Mouse (Mus musculus): ENCODE measurements at regions not wholly inside any gene's neighbourhood (a gene's known extent, or its start where the extent isn't known, plus 50 kb on each side); places are given as distances from the start of the nearest gene placed in this dataset.

DNA sequence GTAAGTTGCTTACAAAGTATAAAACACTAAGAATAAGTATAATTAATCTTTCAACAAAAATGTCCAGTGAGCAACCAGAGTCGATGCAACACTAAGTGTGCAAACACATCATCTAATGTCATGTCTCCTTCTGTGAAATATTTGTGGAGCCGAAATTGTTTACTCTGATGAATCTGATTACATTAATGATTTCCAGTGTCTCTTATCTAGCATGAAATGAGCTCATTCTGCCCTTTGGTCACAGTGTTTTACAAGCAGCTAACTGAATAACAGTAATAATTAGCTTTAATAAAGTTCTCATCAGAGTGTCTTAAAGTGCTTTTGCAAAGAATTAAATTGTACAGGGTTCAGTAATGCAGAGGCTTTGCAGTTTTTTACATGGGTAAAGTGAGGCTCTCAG is 929.9 kb upstream of the Adgrl2 start:
- Histone ChIP-seq H3K36me3 (ENCODE audit: control insufficient read depth, insufficient read depth, low read length, poor library complexity, severe bottlenecking) (no peaks in the 10 kb centered on the region), H3K27ac (ENCODE audit: insufficient read depth, low read length) (no peak overlapping the region), H3K9ac (ENCODE audit: low read depth, poor library complexity, severe bottlenecking) (no peak overlapping the region), H3K4me1 (ENCODE audit: control insufficient read depth, insufficient read depth, low read length) (no peaks in the 10 kb centered on the region), H3K4me3 (ENCODE audit: low read depth, low read length) (no peak overlapping the region), H3K27me3 (ENCODE audit: control insufficient read depth, insufficient read depth, low read length, poor library complexity, severe bottlenecking) (no peaks in the 10 kb centered on the region), H3K9me3 (replicated peaks; ENCODE audit: control insufficient read depth, insufficient read depth, low read length, poor library complexity, severe bottlenecking) (no peaks in the 10 kb centered on the region)
- TF ChIP-seq POLR2A (IDR thresholded peaks at IDR 0.05; ENCODE audit: insufficient read depth, low read length) (no peak), EP300 (IDR thresholded peaks at IDR 0.05; ENCODE audit: insufficient read depth, low read depth, low read length) (no peak), CTCF (IDR thresholded peaks at IDR 0.05; ENCODE audit: low read depth, low read length) (no peak)

DNA sequence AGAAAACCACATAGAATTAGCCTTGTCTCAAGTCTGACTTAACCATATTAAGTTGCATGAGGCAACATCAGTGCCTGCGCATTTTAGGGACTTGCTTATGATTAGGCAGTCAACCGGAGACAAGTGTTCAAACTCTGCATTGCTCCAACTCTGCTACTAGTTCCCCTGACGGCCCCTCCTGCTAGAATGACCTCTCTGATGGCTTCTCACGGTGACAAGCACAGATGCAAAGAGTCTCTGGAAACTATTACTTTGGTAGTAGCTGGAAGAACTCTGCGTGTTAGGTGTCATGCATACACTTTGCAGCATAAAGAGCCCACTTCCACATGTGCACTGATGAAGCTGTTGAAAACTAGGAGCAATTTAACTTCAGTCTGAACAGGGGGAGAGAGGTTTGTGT is 927.8 kb upstream of the Adgrl2 start:
- H3K27me3 ChIP-seq (ENCODE audit: control insufficient read depth, insufficient read depth, low read length, poor library complexity, severe bottlenecking) = no peaks in the 10 kb centered on the region
- no peaks in the 10 kb centered on the region for H3K9me3 ChIP-seq (replicated peaks; ENCODE audit: control insufficient read depth, insufficient read depth, low read length, poor library complexity, severe bottlenecking)
- no peak overlapping the region for H3K4me3 ChIP-seq (ENCODE audit: low read depth, low read length)
- no peaks in the 10 kb centered on the region for H3K36me3 ChIP-seq (ENCODE audit: control insufficient read depth, insufficient read depth, low read length, poor library complexity, severe bottlenecking)
- no peak for TF ChIP-seq CTCF (IDR thresholded peaks at IDR 0.05; ENCODE audit: low read depth, low read length)
- no peak for TF ChIP-seq EP300 (IDR thresholded peaks at IDR 0.05; ENCODE audit: insufficient read depth, low read depth, low read length)
- TF ChIP-seq POLR2A (IDR thresholded peaks at IDR 0.05; ENCODE audit: insufficient read depth, low read length) = no peak
- no peak overlapping the region for H3K9ac ChIP-seq (ENCODE audit: low read depth, poor library complexity, severe bottlenecking)
- no peaks in the 10 kb centered on the region for H3K4me1 ChIP-seq (ENCODE audit: control insufficient read depth, insufficient read depth, low read length)
- no peak overlapping the region for H3K27ac ChIP-seq (ENCODE audit: insufficient read depth, low read length)

DNA sequence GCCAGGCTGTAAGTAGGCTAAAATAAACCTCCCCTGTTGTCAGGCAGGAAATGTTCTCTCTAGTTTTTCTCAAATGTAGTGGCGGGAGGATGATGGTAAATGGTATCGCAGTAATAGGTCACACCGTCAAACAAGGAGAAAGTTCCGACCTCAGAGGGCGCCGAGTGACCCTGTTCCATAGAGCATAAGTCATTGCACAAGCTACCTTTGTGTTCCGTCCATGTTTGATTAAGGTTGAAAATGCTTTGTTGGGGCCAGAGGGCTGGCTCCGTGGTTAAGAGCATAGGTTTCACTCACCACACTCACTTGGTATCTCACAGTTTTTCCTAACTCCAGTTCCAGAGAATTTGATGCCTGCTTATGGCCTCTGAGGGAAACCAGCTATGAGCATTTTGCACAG is 920.4 kb upstream of the Adgrl2 start:
- H3K36me3 ChIP-seq (ENCODE audit: control insufficient read depth, insufficient read depth, low read length, poor library complexity, severe bottlenecking) = no peaks in the 10 kb centered on the region
- H3K4me3 ChIP-seq (ENCODE audit: low read depth, low read length) = no peak overlapping the region
- H3K27ac ChIP-seq (ENCODE audit: insufficient read depth, low read length) = no peak overlapping the region
- no peaks in the 10 kb centered on the region for H3K27me3 ChIP-seq (ENCODE audit: control insufficient read depth, insufficient read depth, low read length, poor library complexity, severe bottlenecking)
- H3K4me1 ChIP-seq (ENCODE audit: control insufficient read depth, insufficient read depth, low read length) = no peaks in the 10 kb centered on the region
- H3K9me3 ChIP-seq (replicated peaks; ENCODE audit: control insufficient read depth, insufficient read depth, low read length, poor library complexity, severe bottlenecking) = no peaks in the 10 kb centered on the region
- TF ChIP-seq EP300 (IDR thresholded peaks at IDR 0.05; ENCODE audit: insufficient read depth, low read depth, low read length) = no peak
- TF ChIP-seq CTCF (IDR thresholded peaks at IDR 0.05; ENCODE audit: low read depth, low read length) = no peak
- no peak for TF ChIP-seq POLR2A (IDR thresholded peaks at IDR 0.05; ENCODE audit: insufficient read depth, low read length)
- no peak overlapping the region for H3K9ac ChIP-seq (ENCODE audit: low read depth, poor library complexity, severe bottlenecking)

DNA sequence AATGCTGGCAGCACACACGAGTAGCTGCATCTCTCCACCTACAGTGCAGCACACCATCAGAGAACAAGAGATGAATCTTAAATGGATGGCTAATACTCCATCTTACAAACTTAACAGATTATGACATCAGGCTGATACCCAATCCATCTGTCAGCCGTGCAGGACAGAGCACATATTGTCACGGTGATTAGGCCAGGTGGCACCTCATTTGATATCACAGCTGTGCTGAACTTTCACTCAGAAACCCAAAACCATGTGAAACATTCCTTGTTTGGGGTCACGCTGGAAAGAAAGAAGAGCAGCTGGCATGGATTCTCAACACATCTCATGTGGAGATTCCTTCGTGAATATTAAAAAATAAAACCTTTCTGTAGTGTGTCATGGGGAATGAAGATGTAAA is 911.4 kb upstream of the Adgrl2 start:
- Histone ChIP-seq H3K4me3 (ENCODE audit: low read depth, low read length) (no peak overlapping the region), H3K36me3 (ENCODE audit: control insufficient read depth, insufficient read depth, low read length, poor library complexity, severe bottlenecking) (no peaks in the 10 kb centered on the region), H3K27ac (ENCODE audit: insufficient read depth, low read length) (no peak overlapping the region), H3K9me3 (replicated peaks; ENCODE audit: control insufficient read depth, insufficient read depth, low read length, poor library complexity, severe bottlenecking) (no peaks in the 10 kb centered on the region), H3K27me3 (ENCODE audit: control insufficient read depth, insufficient read depth, low read length, poor library complexity, severe bottlenecking) (no peaks in the 10 kb centered on the region), H3K4me1 (ENCODE audit: control insufficient read depth, insufficient read depth, low read length) (no peaks in the 10 kb centered on the region), H3K9ac (ENCODE audit: low read depth, poor library complexity, severe bottlenecking) (no peak overlapping the region)
- TF ChIP-seq CTCF (IDR thresholded peaks at IDR 0.05; ENCODE audit: low read depth, low read length) (no peak), POLR2A (IDR thresholded peaks at IDR 0.05; ENCODE audit: insufficient read depth, low read length) (no peak), EP300 (IDR thresholded peaks at IDR 0.05; ENCODE audit: insufficient read depth, low read depth, low read length) (no peak)

DNA sequence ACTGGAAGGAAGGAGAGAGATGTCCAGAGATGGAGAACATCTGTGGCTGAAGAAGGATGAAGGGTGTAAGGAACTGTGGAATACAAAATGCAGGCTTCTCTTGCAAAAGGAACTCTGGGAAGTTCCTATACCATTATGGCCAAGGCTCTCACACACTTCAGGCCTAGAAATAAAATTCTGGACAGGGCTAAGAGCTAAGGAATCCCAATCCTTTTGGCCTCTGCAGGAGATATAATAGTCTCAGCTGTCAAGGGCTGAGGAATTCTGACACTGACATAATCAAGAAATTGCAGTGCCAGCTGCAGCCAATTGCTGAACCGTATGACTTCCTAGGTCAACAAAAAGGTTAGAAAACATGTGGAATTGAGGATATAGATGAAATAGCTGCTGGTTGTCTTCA is 886.2 kb upstream of the Adgrl2 start:
- Histone ChIP-seq H3K36me3 (ENCODE audit: control insufficient read depth, insufficient read depth, low read length, poor library complexity, severe bottlenecking) (no peaks in the 10 kb centered on the region), H3K9ac (ENCODE audit: low read depth, poor library complexity, severe bottlenecking) (no peak overlapping the region), H3K27me3 (ENCODE audit: control insufficient read depth, insufficient read depth, low read length, poor library complexity, severe bottlenecking) (no peaks in the 10 kb centered on the region), H3K27ac (ENCODE audit: insufficient read depth, low read length) (no peak overlapping the region), H3K4me3 (ENCODE audit: low read depth, low read length) (no peak overlapping the region), H3K9me3 (replicated peaks; ENCODE audit: control insufficient read depth, insufficient read depth, low read length, poor library complexity, severe bottlenecking) (no peaks in the 10 kb centered on the region), H3K4me1 (ENCODE audit: control insufficient read depth, insufficient read depth, low read length) (no peaks in the 10 kb centered on the region)
- no peak for TF ChIP-seq CTCF (IDR thresholded peaks at IDR 0.05; ENCODE audit: low read depth, low read length)
- no peak for TF ChIP-seq POLR2A (IDR thresholded peaks at IDR 0.05; ENCODE audit: insufficient read depth, low read length)
- no peak for TF ChIP-seq EP300 (IDR thresholded peaks at IDR 0.05; ENCODE audit: insufficient read depth, low read depth, low read length)

DNA sequence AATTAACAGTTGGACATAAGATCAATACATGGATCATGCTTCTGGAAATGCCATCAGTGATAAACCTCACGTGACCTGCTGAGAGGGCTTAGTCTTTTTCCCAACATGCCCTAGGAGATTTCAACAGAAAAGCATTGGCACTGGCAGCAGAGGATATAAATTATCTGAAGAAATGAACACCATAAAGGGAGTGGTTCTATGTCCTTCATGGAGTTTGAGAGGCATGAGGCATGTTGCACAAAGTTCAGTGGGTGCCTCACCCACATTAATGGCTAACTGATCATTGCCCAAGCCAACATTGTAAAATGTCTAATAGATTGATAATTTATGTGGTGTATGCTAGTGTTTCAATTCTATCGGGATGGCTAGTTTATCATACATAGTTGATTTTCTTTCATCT is 875.6 kb upstream of the Adgrl2 start:
- Histone ChIP-seq H3K27ac (ENCODE audit: insufficient read depth, low read length) (no peak overlapping the region), H3K9ac (ENCODE audit: low read depth, poor library complexity, severe bottlenecking) (no peak overlapping the region), H3K4me1 (ENCODE audit: control insufficient read depth, insufficient read depth, low read length) (no peaks in the 10 kb centered on the region), H3K36me3 (ENCODE audit: control insufficient read depth, insufficient read depth, low read length, poor library complexity, severe bottlenecking) (no peaks in the 10 kb centered on the region), H3K9me3 (replicated peaks; ENCODE audit: control insufficient read depth, insufficient read depth, low read length, poor library complexity, severe bottlenecking) (no peaks in the 10 kb centered on the region), H3K27me3 (ENCODE audit: control insufficient read depth, insufficient read depth, low read length, poor library complexity, severe bottlenecking) (no peaks in the 10 kb centered on the region), H3K4me3 (ENCODE audit: low read depth, low read length) (no peak overlapping the region)
- TF ChIP-seq POLR2A (IDR thresholded peaks at IDR 0.05; ENCODE audit: insufficient read depth, low read length) = no peak
- TF ChIP-seq CTCF (IDR thresholded peaks at IDR 0.05; ENCODE audit: low read depth, low read length) = no peak
- no peak for TF ChIP-seq EP300 (IDR thresholded peaks at IDR 0.05; ENCODE audit: insufficient read depth, low read depth, low read length)
